Mouse (Mus musculus): Measurements from ENCODE around the gene Mesd.
A peak's percentile ranks its signal among the peaks of the same experiment; 100 is the strongest.

Mesd gene

DNA sequence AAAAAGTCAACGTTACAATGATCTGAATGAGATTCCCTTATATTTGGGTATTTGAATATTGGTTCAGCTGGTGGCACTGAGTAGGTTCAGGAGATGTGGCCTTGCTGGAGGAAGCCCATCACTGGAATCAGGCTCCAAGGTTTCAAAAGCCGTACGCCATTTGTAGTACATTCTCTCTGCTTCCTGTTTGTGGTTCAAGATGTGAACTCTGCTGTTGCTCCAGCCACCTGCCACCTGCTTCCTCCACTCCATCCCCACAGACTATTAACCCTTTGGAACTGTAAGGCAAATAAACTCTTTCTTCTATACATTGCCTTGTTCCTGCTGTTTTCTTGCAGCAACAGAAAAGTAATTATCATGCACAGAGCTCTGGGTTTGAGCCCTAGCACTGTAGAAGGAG, 27.6 kb downstream of the Mesd start:
- no peak for DNase-seq (ENCODE audit: low read depth in 2 of 2, low spot score in 2 of 2)

DNA sequence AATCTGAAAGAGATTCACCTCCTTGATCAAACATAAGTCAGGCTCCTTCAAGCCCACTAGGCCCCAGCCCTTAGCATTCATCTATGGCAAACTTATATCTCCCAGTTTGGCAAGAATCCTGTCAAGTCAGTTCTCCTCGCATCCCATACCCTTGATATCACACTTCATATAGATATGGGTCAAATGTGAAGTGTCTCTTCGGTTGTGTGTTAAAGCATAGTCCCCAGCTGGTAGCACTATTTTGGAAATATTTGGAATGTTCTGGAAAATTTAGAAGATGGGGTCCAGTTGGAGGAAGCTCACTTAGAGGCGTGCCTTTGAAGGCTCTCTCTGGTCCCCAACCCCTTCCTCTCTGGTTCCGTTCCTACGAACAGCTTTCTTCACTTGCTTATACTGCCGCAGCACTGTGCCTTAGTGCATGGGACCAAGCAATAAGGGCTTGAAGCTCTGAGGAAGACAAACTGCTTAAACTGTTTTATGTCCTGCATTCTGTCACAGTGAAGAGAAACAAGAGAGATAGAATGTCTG, 29.2 kb downstream of the Mesd start:
- DNase-seq (ENCODE audit: low read depth in 2 of 2, low spot score in 2 of 2): no peak

DNA sequence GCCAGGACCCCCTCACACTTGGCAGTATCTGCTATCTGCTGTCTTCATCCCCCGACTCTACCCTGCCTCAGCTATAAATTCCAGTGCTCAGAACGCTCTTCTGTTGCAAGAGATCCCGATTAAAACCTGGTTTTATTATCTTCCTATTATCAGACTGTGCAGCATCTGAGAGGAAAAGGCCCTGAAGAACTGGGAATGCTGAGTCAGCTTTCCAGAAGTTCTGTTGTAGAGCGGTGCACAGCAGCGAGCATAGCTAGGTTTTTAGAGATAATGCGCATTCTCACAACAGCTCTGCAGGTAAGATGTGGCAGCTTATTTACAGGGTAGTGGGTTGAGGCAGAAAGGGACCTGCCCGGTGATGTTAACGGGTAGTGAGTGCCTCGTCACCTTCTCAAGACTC, 29.7 kb downstream of the Mesd start:
- DNase-seq (ENCODE audit: low read depth in 2 of 2, low spot score in 2 of 2): no peak

DNA sequence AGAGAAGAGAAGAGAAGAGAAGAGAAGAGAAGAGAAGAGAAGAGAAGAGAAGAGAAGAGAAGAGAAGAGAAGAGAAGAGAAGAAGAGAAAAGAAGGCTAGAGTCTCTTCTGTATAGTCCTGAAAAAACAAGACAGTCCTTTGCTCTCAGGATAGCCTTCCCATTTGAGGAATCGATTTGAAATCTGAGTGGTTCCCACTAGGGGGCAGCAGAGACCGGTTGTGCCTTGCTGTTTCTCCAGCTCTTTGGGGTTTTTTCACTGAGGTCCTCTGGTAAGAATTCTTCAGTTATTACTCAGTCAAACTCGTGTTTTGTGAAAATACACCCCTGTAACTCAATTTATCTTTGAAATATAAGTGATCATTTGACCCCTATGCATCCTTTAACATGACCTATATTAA, 30.3 kb downstream of the Mesd start:
- peak; percentile 41 to 65 for DNase-seq (ENCODE audit: low read depth in 2 of 2, low spot score in 2 of 2)

DNA sequence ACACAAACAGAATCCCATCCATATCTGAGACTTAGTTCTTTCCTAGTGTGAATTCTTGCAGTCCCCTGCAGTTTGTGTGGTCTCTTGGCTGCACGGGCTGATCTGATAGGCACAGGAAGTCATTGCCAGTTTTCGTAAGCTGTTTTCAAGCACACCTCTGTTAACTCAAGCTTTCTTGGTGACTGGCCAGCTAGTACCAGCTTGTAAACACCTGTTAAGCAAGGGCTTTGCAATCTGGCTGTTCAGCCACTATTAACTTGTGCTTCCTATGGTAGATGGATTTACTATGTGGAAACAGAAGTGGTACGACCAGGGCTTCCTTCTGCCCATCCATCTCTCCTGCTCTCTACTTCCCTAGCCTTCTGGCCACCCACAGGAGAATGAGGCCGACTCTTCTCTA, 36.0 kb downstream of the Mesd start:
- DNase-seq (ENCODE audit: low read depth in 2 of 2, low spot score in 2 of 2): no peak

DNA sequence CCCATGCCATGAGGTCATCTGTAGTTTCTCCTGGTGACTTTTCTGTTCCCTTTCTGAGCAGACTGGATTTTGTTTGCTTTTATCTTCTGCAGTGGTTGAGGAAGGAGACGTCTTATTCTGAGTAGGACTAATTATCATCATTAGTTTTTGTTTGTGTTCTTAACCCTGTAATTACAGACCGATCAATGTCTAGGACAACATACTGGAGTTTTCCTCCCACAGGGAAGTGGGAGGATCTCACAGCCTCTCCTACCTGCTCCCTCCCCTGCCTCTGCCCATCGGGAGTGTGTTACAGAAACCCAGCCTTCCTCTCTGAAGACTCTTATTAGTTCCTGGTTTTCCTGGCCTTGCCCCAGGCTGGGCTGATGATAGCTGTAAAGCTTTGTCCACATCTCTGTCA, 37.4 kb downstream of the Mesd start:
- DNase-seq (ENCODE audit: low read depth in 2 of 2, low spot score in 2 of 2): no peak

DNA sequence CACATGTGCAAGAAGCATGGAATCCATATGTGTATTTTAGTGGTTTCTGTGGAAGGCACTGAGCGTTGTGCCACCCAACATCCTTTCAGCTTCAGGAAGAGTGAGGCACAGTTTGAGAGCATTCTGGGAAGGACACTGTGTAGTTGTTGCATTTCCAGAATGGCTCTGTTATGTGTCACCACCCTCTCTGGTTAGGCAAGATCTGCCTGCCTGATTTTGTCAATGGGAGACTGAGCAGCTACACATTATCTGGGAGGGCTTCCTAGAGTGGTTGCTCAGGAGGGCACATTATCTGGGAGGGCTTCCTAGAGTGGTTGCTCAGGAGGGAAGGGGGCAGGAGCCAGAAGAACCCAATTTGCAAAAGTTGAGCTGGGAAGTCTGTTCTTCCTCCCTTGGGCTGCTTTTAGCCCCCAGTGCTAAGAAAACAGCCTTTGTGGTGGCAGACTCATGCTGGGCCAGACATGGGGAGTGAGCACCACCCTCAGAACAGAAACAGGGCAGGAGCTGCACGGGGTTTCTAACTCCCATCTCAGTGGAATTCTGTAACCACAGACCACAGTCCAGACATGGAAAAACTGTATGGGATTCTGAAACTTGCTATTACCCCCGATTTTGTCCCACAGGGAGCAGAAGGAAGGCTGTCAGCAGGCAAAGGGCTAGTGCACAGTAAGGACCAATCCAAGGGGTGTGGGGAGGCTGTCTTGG, 54.9 kb downstream of the Mesd start:
- DNase-seq (ENCODE audit: low read depth in 2 of 2, low spot score in 2 of 2): no peak

DNA sequence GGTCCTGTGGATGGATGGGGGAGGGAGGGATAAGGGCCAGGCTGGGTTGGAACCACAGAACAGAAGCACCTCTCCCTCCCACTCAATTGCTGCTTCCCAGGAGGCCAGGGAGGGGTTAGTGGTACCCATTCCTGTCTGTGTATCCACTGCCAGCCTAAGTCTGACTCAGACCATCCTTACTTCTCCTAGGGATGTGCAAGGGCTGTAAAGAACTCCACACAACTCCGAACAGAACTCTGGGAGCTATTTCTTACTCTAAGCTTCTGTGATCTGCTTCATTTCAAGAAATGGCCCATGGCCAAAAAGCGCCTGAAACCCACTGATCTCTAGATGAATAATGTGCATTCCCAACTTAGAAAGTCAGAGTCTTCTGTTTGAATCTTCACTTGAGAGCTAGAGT, 55.9 kb downstream of the Mesd start:
- DNase-seq (ENCODE audit: low read depth in 2 of 2, low spot score in 2 of 2): no peak

DNA sequence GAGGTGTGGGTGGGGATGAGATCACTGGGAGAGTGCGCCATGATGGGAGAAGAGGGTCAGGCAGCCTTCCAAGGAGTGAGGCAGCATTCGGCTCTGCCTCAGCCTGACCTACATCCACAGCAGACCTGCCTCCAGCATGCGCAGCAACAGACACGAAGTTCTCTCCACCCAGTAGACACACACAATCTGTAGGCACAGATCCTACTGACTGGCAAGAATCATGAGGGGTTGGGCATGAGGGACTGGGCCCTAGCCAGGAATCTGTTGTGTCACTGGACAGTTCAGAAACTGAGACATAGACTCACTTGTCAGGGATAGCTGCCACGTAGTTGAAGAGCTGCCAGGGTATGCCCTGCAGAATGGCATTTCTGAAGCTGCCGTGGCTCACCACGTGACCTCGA, 57.4 kb downstream of the Mesd start:
- no peak for DNase-seq (ENCODE audit: low read depth in 2 of 2, low spot score in 2 of 2)

DNA sequence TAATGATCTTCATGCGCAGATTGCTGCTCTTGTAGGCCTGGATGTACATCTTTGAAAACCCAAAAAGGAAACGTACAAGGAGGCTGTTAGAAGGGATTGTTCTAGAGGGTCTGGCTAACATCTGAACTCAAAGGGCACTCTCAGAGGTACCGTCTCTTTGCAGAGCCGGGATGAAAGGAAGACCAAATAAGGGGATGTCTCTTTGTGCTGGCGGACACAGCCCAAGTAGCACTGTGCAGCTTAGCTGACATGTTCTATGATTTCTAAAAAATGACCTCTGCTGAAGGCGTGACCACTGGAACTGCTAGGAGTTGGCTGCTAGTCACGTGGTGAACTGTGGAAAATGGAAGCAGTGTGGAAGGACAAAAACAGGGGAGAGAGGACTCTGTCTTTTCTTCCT, 64.5 kb downstream of the Mesd start:
- DNase-seq (ENCODE audit: low read depth in 2 of 2, low spot score in 2 of 2): no peak

DNA sequence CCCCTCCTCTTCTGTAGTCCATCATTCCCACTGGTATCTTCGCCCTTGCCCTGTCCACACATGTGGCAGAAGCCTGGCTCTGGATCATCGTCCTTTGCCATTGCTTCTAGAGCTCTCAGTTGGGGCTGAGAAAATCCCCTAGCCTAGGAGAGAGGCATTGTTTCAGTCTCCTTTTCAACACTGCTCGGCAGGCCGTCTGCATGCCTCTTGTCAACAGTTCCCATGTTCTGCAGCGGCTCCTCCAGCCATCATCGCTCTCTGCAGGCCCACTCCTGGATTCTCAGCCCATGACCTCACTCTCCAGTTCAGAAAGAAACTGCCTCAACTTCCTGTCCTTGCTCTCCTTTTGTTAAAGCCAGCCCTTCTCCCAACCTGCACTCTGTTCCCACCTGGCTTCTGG, 65.4 kb downstream of the Mesd start:
- no peak for DNase-seq (ENCODE audit: low read depth in 2 of 2, low spot score in 2 of 2)

Data from CD8-positive naive resting alpha-beta T cell, adult 2 months (primary cell).